Comparison of ENCODE assay signal across 9 mouse cellular contexts in the genomic region with DNA sequence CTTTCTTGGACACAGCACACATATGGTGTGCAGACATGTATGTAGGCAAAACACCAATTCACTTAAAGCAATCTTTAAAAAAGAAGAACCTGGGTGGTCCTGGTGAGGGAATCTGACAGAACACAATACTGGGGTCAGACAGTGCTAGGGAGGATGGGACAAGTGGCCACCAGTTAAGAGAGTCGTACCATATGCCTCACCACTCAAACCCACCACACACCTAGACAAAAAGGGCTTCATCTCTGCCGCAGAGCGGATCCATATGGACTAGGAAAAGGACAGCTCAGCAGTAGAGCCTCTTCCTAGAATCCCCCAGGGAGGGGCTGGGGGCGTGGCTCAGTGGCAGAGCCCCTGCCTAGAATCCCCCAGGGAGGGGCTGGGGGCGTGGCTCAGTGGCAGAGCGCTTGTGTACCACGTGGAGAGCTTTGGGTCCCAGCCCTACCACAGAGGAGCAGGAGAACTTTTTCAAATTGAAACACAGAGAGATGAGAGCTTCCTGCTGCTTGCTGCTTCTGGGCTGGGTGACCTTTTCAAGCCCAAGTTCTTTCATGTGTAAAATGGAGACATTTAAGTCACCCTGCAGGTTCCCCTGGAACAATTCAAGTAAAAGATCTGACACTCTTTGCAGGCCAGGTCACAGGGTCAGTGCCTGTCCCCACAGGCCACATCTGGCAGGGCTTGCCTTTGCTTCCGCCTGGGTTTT. TPM values are rescaled to one million over a fixed set of nuclear protein-coding genes. Genes with fewer than 3 reads are reported as not detected.
DNase-seq lines count a peak whose midpoint lies in the region; ATAC-seq lines count a peak whose summit lies in the region.
"Had no signal": no experiment of that assay in that cellular context is flagged by ENCODE, and none has a peak within 500 bp of the region (broad histone marks: within the 10 kb centered on the region; RNA-seq: fewer than 3 reads in every experiment).

No protein-coding gene starts in this region.

- H3K36me3 ChIP-seq in lung, embryonic 16.5 days (ENCODE audit: control insufficient read depth, insufficient read depth, low read length): peaks cover 24% of the 10 kb centered on the region

- intact Hi-C loops in heart, postnatal 14 days (cut with DNase I): no loop called here

- H3K4me2 ChIP-seq in lung, embryonic 16.5 days (ENCODE audit: low read depth, low read length): no peak overlapping the region

- no peaks in the 10 kb centered on the region for H3K27me3 ChIP-seq in lung, embryonic 16.5 days (ENCODE audit: control insufficient read depth, insufficient read depth, low read depth, low read length)

- H3K27ac ChIP-seq in lung, embryonic 16.5 days (ENCODE audit: low read length): peak overlapping the region; percentile 30; the same call in 1 of the 2 replicates

- H3K4me1 ChIP-seq in lung, embryonic 16.5 days (replicated peaks; ENCODE audit: control insufficient read depth, insufficient read depth, low read length): peaks cover 29% of the 10 kb centered on the region

- no peak for ATAC-seq in CD4-positive, CD25-positive, alpha-beta regulatory T cell, adult 4 months
- peak; percentile 65 for ATAC-seq in lung, embryonic 16.5 days (ENCODE audit: low read depth)

- no peaks in the 10 kb centered on the region for H3K9me3 ChIP-seq in lung, embryonic 16.5 days (ENCODE audit: control insufficient read depth, low read length)

- no peak overlapping the region for H3K4me3 ChIP-seq in lung, embryonic 16.5 days (ENCODE audit: low read length)

- peak; percentile 25 for DNase-seq in CD4-positive, CD25-positive, alpha-beta regulatory T cell, adult 2 months (ENCODE audit: low read depth, low spot score)
- no peak for DNase-seq in lung, postnatal 36 days
- peak; percentile 26 to 38 for DNase-seq in heart, postnatal 14 days
- DNase-seq in mesoderm, embryonic 11.5 days (ENCODE audit: low read depth, low spot score): peak; percentile 58
- no peak for DNase-seq in ovary, postnatal 36 days (ENCODE audit: low spot score)
- DNase-seq in cerebellum, adult 11-12 months: no peak
- DNase-seq: gastrocnemius, postnatal 10 days had no signal

- no peak overlapping the region for H3K9ac ChIP-seq in lung, embryonic 16.5 days (ENCODE audit: low read length)

- 18% methylated on average over 8 of the region's 8 CpGs for WGBS in lung, embryonic 16.5 days

RNA-seq across cellular contexts. Expression of a gene that starts 8.8 kb away (rescaled TPM):
- under 1 TPM in 1 of 2 experiments, not detected in 1; 0.12 TPM for polyA plus RNA-seq in CD4-positive, CD25-positive, alpha-beta regulatory T cell, adult 4 months (2017; shearing (Covaris generic))
- 128 and 131 TPM in 2 replicates for polyA plus RNA-seq in lung, embryonic 16.5 days (2015; fragmentation: Nextera tagmentation; extraction: Ambion mirVana)
- 10 to 100 TPM; 37.2 to 39.7 TPM for total RNA-seq in heart, postnatal 14 days (2021)

RNA-seq across cellular contexts. Expression of a gene that starts 26.2 kb away (rescaled TPM):
- polyA plus RNA-seq in CD4-positive, CD25-positive, alpha-beta regulatory T cell, adult 4 months (2017; shearing (Covaris generic)): 1 to 10 TPM; 3.7 to 6.9 TPM
- 82.0 and 87.4 TPM in 2 replicates for polyA plus RNA-seq in lung, embryonic 16.5 days (2015; fragmentation: Nextera tagmentation; extraction: Ambion mirVana)
- total RNA-seq in heart, postnatal 14 days (2021): 100 to 1,000 TPM; 107 to 120 TPM

RNA-seq across cellular contexts. Expression of a gene that starts 29.3 kb away (rescaled TPM):
- 1 to 10 TPM; 2.5 to 3.7 TPM for polyA plus RNA-seq in CD4-positive, CD25-positive, alpha-beta regulatory T cell, adult 4 months (2017; shearing (Covaris generic))
- 347 and 379 TPM in 2 replicates for polyA plus RNA-seq in lung, embryonic 16.5 days (2015; fragmentation: Nextera tagmentation; extraction: Ambion mirVana)
- total RNA-seq in heart, postnatal 14 days (2021): 100 to 1,000 TPM; 225 to 236 TPM

RNA-seq across cellular contexts. Expression of a gene that starts 42.5 kb away (rescaled TPM):
- polyA plus RNA-seq in CD4-positive, CD25-positive, alpha-beta regulatory T cell, adult 4 months (2017; shearing (Covaris generic)): 1 to 10 TPM; 6.6 to 7.6 TPM
- 470 and 554 TPM in 2 replicates for polyA plus RNA-seq in lung, embryonic 16.5 days (2015; fragmentation: Nextera tagmentation; extraction: Ambion mirVana)
- 100 to 1,000 TPM; 243 to 352 TPM for total RNA-seq in heart, postnatal 14 days (2021)

RNA-seq across cellular contexts. Expression of a gene that starts 49.0 kb away (rescaled TPM):
- not detected for polyA plus RNA-seq in CD4-positive, CD25-positive, alpha-beta regulatory T cell, adult 4 months (2017; shearing (Covaris generic))
- 28.4 and 34.9 TPM in 2 replicates for polyA plus RNA-seq in lung, embryonic 16.5 days (2015; fragmentation: Nextera tagmentation; extraction: Ambion mirVana)
- 1 to 10 TPM; 2.2 to 8.9 TPM for total RNA-seq in heart, postnatal 14 days (2021)

Comparison
In these comparisons a context has a peak if more than half of its experiments do, and no peak if none do; other contexts are left out.
1. DNase-seq: peak in CD4-positive, CD25-positive, alpha-beta regulatory T cell, adult 2 months (single experiment), heart, postnatal 14 days (2 of 2) and mesoderm, embryonic 11.5 days (single experiment); none in lung, postnatal 36 days (single experiment), ovary, postnatal 36 days (single experiment) and cerebellum, adult 11-12 months (single experiment).
2. RNA of a gene that starts 8.8 kb away (polyA plus RNA-seq): 128 to 131 TPM in lung, embryonic 16.5 days; 0.12 TPM in CD4-positive, CD25-positive, alpha-beta regulatory T cell, adult 4 months; every median in the first group is over 100 times any median in the second.
3. RNA of a gene that starts 26.2 kb away (polyA plus RNA-seq): 82.0 to 87.4 TPM in lung, embryonic 16.5 days; 3.7 to 6.9 TPM in CD4-positive, CD25-positive, alpha-beta regulatory T cell, adult 4 months; every median in the first group is over 10 times any median in the second.
4. RNA of a gene that starts 29.3 kb away (polyA plus RNA-seq): 347 to 379 TPM in lung, embryonic 16.5 days; 2.5 to 3.7 TPM in CD4-positive, CD25-positive, alpha-beta regulatory T cell, adult 4 months; every median in the first group is over 10 times any median in the second.